Mouse (Mus musculus) liver, embryonic 14.5 days (tissue): ENCODE data around the gene Pik3r1.

Source experiments
- CTCF ChIP-seq: IDR thresholded peaks from 2 replicates; pipeline ENCODE4 v1.5.1; 2016; ENCODE audit warnings: antibody characterized with exemption, low read depth, control low read depth
- EP300 ChIP-seq: IDR thresholded peaks from 2 replicates; pipeline ENCODE4 v1.6.1; 2016; ENCODE audit warnings: antibody characterized with exemption, low read depth

DNA sequence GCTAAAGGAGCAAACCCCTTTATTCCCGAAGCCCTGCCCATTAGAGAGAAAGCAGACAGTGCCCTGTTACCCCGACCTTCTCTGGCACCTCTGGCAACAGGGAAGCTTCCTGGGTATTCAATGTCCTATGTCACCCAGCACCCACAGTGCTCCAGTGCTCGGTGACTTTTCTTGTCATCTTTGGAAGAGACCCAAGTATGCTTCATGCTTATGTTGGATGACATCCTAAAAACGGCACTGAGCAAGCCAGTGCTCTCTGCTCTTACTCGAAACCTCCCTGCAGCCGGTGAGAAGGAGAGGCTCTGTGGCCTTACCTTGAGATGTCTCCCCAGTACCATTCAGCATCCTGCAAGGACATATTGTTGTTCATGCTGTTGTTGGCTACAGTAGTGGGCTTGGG is 77.8 kb downstream of the Pik3r1 start:
- TF ChIP-seq CTCF (no peak), EP300 (no peak)
